Mouse (Mus musculus) induced T-regulatory cell, adult 2 months (primary cell): ENCODE measurements around the gene Patj.
"Not testable (repeated sequence)": the region's sequence is repeated elsewhere in the genome, so short reads cannot be mapped to it uniquely, and the experiment has no call there.

Source experiments
- DNase-seq: peaks from one replicate; pipeline ENCODE4 v3.0.0-alpha.2; 2012; ENCODE audit warnings: low read depth

Gene Patj

DNA sequence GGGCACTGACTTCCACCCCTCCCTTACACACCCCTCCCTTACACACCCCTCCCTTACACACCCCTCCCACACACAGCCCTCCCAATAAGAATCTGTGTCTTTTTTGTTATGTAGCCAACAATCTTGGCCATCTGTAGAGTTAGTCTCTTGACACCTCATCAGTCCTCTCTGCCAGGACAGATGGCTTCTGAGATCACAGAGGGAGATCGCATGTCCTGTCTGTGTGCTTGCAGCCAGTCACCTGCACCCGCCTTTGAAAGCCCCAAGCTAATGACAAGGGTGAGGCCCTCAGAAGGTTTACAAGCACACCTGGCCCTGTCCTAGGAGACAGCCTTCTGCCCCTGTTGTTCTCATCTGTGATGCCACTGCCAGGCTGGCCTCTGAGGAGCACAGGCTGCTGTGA, 258.8 kb downstream of the Patj start:
- DNase-seq = no peak

- DNase-seq = no peak
Observed at GRCm38 (mm10) chr4:98656759-98657158, 261.2 kb downstream of the Patj start.

DNA sequence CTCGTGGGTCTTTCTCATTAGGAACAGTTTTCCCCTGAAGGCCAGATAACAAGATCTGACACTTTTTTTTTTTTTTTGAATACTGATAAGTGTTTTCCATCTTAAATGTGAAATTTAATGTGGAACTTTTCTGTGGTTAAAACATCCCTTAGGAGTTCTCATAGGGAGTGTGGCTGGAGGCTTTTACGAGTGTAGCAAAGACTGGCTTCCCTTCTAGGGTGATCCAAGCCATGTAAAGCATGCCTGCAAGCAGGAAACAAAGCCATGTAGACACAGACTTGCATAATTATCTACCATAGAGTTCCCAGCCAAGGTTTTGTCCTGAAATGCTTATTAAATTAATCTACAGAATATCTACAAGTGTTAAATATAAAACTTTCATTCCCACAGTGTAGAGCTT, 263.4 kb downstream of the Patj start:
- DNase-seq = no peak

GRCm38 (mm10) chr4:98660534-98660933, 264.9 kb downstream of the Patj start:
- DNase-seq = no peak

GRCm38 (mm10) chr4:98665884-98666283, 270.3 kb downstream of the Patj start:
- DNase-seq = no peak

DNA sequence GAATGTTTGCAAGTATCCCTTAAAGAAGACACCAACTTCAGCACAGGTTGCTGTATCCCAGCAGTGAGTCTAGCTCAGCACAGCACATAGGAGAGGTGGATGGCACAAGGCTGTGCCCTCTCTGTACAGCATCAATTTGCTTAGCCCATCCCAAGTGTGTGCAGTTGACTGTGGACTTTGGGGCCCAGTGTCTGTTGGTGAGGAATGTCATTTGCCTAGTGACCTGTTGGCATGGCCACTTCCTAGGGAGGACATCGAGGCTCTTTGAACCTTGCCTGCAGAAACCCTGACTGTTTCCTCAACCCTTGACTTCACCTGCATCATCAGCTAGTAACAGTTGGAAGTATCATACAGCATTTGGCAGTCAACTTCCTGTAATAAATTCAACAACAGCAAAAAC, 270.9 kb downstream of the Patj start:
- DNase-seq = no peak

GRCm38 (mm10) chr4:98667009-98667408, 271.4 kb downstream of the Patj start:
- DNase-seq = no peak

DNA sequence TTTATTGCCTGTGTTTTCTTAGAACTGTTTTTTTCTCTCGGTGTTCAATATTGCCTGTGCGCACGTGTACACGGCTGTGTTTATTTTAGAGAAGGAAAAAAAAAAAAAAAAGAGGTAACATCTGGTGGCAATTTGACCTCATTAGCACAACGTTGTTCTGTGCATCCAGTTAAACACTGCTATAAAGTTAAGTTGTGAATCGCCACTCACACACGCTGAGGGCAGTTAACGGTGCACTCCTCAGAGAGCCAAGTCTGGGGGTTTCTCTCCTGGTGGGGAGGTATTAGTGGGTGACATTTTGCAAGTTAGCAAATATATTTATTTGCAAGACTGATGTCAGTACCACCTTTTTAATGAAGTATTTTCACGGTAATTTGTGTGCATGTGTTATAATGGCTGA, 281.9 kb downstream of the Patj start:
- DNase-seq = no peak

DNA sequence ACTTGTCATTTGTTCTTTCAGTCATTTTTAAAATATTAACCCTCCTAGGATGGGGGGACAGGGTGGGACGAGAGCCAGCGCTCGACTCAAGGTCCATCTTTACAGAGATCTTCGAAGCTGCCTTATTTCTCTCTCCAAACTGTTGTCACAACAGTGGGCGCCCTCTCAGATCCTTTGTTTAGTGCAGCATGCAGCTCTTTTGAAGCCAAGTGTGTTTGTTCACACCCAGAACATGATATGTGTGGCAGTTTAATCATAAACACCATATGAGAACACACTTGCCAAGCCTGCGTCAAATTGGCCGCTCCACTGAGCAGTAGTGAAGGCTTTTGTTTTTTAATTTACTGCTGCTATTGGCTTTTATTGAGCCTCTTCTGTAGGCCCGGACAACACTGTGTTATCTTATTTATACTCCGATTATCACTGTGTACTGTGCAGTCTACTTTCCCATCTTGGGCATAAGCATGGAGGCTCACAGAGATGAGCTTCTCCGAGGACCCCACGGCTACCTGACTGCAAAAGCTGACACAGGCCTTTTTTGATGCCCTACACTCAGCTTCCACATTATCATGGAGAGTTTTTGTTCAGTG, 291.2 kb downstream of the Patj start:
- no peak for DNase-seq

DNA sequence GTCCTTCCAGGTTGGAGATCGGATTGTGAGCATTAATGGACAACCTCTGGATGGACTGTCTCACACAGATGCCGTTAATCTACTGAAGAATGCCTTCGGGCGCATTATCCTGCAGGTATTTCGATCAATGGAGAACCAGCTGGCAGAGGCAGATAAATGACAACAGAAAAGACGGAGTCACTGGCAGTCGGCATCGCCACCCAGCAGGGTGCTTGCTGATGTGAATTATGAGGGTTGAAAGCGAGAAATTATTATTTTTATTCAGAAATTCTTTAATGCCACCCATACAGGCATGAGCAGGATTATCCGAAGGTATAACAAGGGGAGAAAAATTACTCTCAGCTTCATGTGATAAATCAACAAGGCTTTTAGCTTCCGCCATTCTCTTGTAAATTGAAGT, 292.5 kb downstream of the Patj start:
- DNase-seq = no peak

DNA sequence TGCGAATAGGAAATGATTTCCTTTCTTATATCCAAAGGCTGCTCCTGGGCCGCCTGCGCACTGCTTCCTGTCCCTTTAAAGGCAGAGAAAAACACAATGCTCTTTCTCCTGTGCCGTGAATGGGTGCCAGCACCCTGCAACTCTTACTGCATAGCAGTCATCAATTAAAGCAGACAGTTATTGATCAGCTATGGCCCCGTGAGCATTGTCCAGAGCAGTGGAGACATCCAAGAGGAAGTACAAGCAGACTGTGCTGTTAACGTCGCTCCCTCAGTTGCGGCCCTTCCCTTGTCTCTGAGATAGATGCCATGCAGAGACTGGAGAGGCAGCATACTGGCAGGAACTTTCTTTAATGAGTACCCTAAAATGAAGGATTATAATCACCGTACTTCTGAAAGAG, 292.9 kb downstream of the Patj start:
- DNase-seq = no peak

DNA sequence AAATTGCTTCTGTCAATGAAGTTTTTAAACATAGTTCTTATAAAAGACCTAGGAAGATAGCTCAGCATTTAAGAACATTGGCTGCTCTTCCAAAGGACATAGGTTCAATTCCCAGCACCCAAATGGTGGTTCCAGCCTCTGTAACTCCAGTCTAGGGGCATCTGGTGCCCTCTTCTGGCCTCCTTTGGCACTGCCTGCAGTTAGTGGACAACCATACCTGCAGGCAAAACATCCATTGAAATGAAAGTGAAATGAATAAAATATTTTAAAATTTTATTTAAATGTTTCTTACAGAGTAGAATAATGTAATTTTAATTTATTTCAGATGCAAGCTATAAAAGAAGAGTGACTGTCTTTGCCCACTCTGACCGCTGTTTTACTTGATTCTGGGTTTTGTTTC, 294.4 kb downstream of the Patj start:
- DNase-seq = no peak

DNA sequence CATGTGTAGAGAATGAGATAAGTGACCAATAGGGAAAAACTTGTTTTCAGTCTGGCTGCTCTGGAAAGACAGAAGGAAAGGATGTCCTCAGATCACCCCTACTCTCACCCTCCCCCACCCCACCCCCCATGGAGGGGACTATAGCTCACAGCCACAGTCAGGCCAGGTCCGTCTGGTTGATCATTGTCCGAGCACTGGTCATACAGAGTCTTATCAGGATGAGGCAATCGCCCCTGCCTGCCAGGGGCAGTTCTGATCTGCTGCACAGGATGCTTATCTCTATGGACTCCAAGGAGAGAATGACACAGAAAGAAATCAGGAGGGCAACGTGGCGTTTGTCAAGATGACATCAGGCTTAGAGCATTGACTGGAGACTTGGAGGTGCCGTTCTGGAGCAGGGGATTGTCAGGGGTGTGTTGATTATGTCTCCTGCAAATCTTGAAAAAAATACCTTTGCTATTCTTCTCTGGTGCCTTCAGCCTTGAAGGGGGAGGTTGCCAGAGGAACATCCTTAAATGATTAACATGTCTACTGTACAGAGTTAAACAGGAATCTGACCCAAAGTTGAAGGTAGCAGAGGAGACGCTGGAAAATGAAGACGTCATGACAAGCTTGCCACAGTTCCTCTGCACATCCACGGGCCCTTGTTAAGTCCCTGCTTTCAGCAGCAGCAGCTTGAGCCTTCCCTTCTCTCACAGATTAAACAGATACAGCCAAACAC, 298.0 kb downstream of the Patj start:
- no peak for DNase-seq

DNA sequence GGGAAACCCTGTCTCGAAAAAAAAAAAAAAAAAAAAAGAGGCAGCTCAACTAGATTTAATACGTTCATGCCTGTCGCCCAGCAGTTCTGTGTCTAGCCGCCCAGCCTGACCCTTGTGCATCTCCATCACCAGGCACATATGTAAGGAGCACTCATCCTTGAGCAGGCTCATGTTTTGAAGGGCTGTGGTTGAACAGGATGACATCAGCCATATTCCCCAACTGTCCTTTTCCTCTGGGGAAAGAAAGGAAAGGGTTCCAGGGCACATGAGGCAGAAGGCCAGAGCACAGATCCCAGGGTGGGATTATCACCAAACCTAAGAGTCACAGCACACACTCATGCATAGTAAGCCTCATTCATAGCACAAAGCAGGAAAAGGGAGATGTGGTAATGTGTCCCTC, 302.3 kb downstream of the Patj start:
- no peak for DNase-seq

GRCm38 (mm10) chr4:98698921-98699320, 303.3 kb downstream of the Patj start:
- DNase-seq = no peak

DNA sequence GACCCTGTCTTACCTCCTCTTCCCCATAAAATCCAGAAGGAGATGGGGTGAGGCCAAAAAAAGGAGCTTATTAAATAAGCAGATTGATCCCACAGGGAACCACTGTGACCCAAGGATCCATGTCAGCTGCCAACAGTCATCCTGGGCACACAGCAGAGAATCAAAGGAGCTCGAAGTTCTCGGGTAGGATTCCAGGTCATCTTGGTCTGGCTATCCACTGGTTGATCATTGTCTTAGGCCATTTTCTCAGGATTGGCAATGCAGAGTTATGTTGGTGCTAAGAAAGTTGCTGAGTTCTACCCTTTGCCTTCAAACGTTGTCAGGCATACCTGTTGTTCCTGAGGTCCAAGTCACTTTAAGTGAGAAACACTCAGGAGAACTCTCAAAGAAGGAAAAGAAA, 304.6 kb downstream of the Patj start:
- no peak for DNase-seq

- peak; percentile 34 for DNase-seq
Observed at GRCm38 (mm10) chr4:98702201-98702894, 306.8 kb downstream of the Patj start.

GRCm38 (mm10) chr4:98710891-98711290, 315.3 kb downstream of the Patj start:
- no peak for DNase-seq

GRCm38 (mm10) chr4:98717735-98718546, 322.4 kb downstream of the Patj start:
- no peak for DNase-seq

GRCm38 (mm10) chr4:98718547-98718917, 322.9 kb downstream of the Patj start:
- DNase-seq = no peak

DNA sequence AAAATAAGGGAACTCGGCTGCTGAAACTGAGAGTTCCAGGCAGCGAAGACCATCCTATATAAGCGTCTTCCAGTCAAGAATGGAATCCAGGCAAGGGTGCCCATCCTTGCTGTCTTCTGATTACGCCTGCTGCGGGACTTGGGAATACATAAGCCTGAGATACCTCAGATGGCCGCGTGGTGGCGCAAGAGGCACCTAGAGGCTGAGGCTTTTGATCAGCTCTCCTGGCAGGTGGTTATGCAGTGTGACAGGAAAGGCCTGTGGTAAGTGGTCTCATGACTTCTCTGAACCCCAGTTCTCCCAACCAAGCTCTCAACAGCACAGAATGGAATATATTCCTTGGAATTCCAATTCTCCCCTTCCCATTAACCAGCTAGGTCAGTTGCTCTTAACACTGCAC, 326.9 kb downstream of the Patj start:
- peak; percentile 68 for DNase-seq

- DNase-seq = not testable (repeated sequence)
Observed at GRCm38 (mm10) chr4:98724682-98725081, 329.1 kb downstream of the Patj start.

- DNase-seq = no peak
Observed at GRCm38 (mm10) chr4:98725439-98725838, 329.9 kb downstream of the Patj start.
